Mouse (Mus musculus) thymus, postnatal 25 days (tissue): ENCODE data around the gene Pla2g2e.
"Not testable (repeated sequence)": the region's sequence is repeated elsewhere in the genome, so short reads cannot be mapped to it uniquely, and the experiment has no call there.

Experiments used
- DNase-seq: peaks from one replicate; pipeline ENCODE4 v3.0.0; 2022

Pla2g2e gene

GRCm38 (mm10) chr4:138877731-138878130 lies at the start of gene Pla2g2e:
TSS of gene Pla2g2e (plus strand) at chr4:138877942.
- DNase-seq: no peak

- DNase-seq: no peak
Measured at GRCm38 (mm10) chr4:138839806-138840205, 37.9 kb upstream of the Pla2g2e start.

- DNase-seq: no peak
Measured at GRCm38 (mm10) chr4:138840726-138841125, 37.0 kb upstream of the Pla2g2e start.

GRCm38 (mm10) chr4:138841386-138841785 lies 36.4 kb upstream of the Pla2g2e start:
- no peak for DNase-seq

GRCm38 (mm10) chr4:138851463-138851862 lies 26.3 kb upstream of the Pla2g2e start:
- DNase-seq: peak; percentile 67

GRCm38 (mm10) chr4:138852961-138853360 lies 24.8 kb upstream of the Pla2g2e start:
- no peak for DNase-seq

- DNase-seq: no peak
Measured at GRCm38 (mm10) chr4:138855092-138855632, 22.6 kb upstream of the Pla2g2e start.

GRCm38 (mm10) chr4:138856491-138856890 lies 21.3 kb upstream of the Pla2g2e start:
- DNase-seq: peak; percentile 58

GRCm38 (mm10) chr4:138857576-138857975 lies 20.2 kb upstream of the Pla2g2e start:
- no peak for DNase-seq

- DNase-seq: no peak
Measured at GRCm38 (mm10) chr4:138858446-138858845, 19.3 kb upstream of the Pla2g2e start.

- no peak for DNase-seq
Measured at GRCm38 (mm10) chr4:138859245-138859644, 18.5 kb upstream of the Pla2g2e start.

- peak; percentile 48 for DNase-seq
Measured at GRCm38 (mm10) chr4:138859728-138860127, 18.0 kb upstream of the Pla2g2e start.

GRCm38 (mm10) chr4:138863344-138863998 lies 14.3 kb upstream of the Pla2g2e start, which contains the start of gene Pla2g5:
TSS of gene Pla2g5 (minus strand) at chr4:138863482.
- DNase-seq: no peak

- no peak for DNase-seq
Measured at GRCm38 (mm10) chr4:138865092-138865491, 12.7 kb upstream of the Pla2g2e start.

- DNase-seq: no peak
Measured at GRCm38 (mm10) chr4:138865991-138866390, 11.8 kb upstream of the Pla2g2e start.

GRCm38 (mm10) chr4:138866413-138866812 lies 11.3 kb upstream of the Pla2g2e start:
- peak; percentile 70 for DNase-seq

GRCm38 (mm10) chr4:138868666-138869065 lies 9.1 kb upstream of the Pla2g2e start:
- no peak for DNase-seq

- no peak for DNase-seq
Measured at GRCm38 (mm10) chr4:138873864-138874263, 3.9 kb upstream of the Pla2g2e start, which contains the start of gene Gm13030. TSS of gene Gm13030 (minus strand) at chr4:138873964.

GRCm38 (mm10) chr4:138875275-138875674 lies 2.5 kb upstream of the Pla2g2e start:
- not testable (repeated sequence) for DNase-seq

GRCm38 (mm10) chr4:138875986-138876385 lies 1.8 kb upstream of the Pla2g2e start:
- no peak for DNase-seq

- no peak for DNase-seq
Measured at GRCm38 (mm10) chr4:138878783-138879182, 1.0 kb downstream of the Pla2g2e start.

- no peak for DNase-seq
Measured at GRCm38 (mm10) chr4:138879808-138880207, 2.1 kb downstream of the Pla2g2e start.

GRCm38 (mm10) chr4:138880811-138881584 lies 3.3 kb downstream of the Pla2g2e start:
- DNase-seq: no peak

- DNase-seq: no peak
Measured at GRCm38 (mm10) chr4:138882179-138882578, 4.4 kb downstream of the Pla2g2e start.
